Mouse (Mus musculus) liver, adult 2 months (tissue): ENCODE data around the gene Pola2.

Source experiments
- CTCF ChIP-seq: fragments of 200-500 bp; IDR thresholded peaks from 2 replicates; pipeline ENCODE4 v1.5.1; 2011; ENCODE audit warnings: low read depth, low read length, control low read depth
- POLR2A ChIP-seq: fragments of 200-500 bp; IDR thresholded peaks from 2 replicates; pipeline ENCODE4 v1.6.1; 2011; ENCODE audit warnings: low read length, control low read depth; ENCODE audit not compliant: insufficient read depth; ENCODE audit errors: extremely low read depth

DNA sequence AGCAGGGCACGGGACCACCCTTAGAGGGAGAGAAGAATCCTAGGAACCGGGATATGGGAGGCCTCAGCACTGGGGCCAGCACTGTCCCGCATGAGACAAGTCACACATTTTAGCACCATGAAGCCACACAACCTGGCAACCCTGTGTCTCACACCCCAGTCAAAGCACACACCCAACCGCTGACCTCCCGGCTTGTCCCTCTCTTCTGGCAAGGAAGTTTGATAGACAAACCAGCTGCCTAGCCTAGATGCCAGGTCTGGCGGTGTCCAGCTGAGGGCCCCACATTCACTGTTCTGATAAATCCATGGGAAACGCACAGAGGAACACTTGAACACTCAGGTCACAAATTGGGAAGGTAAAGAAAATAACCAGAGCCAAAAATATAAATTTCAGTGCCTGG is 21.4 kb downstream of the Pola2 start:
- TF ChIP-seq POLR2A (no peak), CTCF (no peak)
